Mouse (Mus musculus): ENCODE results near the gene Hspd1. TPM values are rescaled to one million over a fixed set of nuclear protein-coding genes. Genes with fewer than 3 reads are reported as not detected.
A peak's percentile ranks its signal among the peaks of the same experiment; 100 is the strongest.

The Hspd1 gene
- total RNA-seq, 2 experiments from 2014 or later, result 160 to 171 TPM

DNA sequence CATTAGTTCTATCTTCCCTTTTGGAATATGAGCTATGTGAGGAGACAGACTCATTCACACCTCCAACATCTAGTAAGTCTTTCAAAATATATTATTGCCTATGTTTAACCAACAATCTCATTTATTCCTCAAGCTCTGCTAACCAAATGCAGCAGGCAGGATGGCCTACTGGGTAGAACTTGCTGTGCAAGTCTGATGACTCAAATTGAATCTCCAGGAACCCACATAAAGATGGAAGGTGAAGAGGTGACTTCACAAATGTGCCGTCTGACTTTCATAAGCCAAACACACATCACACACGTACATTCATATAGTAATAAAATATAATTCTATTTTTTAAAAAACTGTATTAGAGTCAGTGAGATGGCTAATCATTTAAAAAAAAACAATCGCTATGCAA, 36.4 kb downstream of the Hspd1 start:
- intact Hi-C loops (cut with DNase I), result loop anchor here (1.0 to 5.0 kb wide), 2 partner anchors 25 to 36 kb away; partner anchors contain the start of genes Hspd1 and Hspe1
- DNase-seq (ENCODE audit: low spot score in 2 of 2), result no peak

DNA sequence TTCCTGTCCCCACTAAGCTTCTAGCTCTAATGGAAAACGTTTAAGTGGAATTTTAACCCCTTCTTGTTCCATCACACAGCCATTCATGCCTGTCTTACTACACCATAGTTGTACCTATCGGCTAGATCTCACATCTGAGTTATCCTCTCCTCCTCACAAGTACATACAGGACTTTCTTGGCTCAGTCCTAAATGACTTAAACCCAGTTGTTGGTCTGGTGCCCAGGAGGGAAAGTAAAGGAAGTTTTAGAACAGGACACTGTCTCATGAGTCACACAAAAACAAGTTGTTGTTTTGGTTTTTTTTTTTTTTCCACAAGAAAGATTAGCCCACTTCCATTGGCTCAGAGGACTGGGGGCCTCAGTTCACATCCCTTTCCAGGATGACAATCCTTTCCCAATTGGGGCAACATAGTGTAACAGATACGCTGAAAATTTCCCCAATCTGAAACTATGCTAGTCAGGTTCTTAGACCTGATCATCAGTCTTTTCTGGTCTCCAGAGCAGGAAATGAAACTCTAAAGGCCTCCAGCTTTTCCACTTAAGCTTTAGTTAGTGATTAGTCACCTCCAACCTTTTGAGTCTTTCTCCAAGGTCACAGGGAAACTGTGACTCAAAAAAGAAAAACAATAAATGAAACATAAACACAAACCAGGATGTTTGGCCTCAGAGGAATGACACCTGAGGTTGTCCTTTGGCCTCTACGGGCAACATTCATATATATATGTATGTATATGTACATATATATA, 39.0 kb downstream of the Hspd1 start:
- intact Hi-C loops (cut with DNase I), result no loop called here
- DNase-seq (ENCODE audit: low spot score in 2 of 2), result no peak

DNA sequence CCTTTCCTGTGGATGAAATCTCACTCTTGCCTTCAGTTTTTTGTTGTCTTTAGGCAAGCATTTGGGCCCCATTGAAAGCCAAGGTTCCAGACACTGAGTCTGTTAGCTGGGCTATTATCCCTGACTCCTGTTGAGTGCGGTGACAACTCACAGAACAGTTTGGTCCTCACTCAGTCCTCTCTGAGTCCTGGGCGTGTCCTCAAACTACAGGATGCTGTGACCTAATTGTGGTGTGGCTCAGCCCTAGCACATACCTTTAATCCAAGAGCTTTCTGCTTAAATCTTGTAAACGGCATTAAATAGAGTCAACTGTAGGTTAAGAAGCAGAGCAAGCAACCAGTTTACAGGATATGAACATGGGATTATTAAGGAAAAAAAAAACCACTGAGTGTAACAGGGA, 44.9 kb downstream of the Hspd1 start:
- intact Hi-C loops (cut with DNase I), result no loop called here
- no peak for DNase-seq (ENCODE audit: low spot score in 2 of 2)

DNA sequence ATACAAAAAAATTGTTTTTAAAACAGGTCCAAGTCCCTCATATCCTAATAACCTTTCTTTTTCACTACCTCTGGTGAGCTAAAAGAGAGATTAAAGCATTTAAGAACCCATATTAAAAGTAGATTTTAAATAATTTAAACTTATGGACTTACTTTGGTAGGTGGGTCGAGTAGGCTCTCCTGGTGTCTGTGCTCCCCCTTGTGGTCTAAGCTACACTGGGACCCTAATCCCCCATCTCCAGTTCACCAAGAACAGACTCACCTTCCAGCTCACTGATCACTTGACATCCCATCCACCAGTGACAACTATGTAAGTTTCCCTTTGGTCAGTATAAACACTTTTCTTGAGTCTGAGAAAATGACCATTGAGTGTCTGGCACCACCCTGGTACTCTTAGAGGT, 45.8 kb downstream of the Hspd1 start:
- intact Hi-C loops (cut with DNase I), result no loop called here
- no peak for DNase-seq (ENCODE audit: low spot score in 2 of 2)

DNA sequence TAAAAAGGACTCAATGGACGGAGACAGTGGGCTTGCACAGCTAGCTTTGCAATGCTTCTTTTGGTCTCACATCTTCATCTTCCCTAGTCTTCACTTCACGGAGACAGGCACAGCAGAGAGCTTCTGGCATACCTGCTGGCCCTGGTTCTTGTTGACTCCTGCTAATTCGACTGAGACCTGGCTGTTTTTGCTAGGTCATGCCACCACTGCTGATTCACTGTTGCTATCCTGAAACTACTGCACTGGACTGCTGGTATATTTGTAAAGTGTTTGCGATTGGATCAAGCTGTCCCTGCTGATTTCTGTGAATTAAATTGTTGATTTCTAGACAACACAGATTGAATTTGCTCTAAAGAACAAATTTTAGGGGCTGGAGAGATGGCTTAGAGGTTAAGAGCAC, 46.4 kb downstream of the Hspd1 start:
- no peak for DNase-seq (ENCODE audit: low spot score in 2 of 2)
- intact Hi-C loops (cut with DNase I), result no loop called here

DNA sequence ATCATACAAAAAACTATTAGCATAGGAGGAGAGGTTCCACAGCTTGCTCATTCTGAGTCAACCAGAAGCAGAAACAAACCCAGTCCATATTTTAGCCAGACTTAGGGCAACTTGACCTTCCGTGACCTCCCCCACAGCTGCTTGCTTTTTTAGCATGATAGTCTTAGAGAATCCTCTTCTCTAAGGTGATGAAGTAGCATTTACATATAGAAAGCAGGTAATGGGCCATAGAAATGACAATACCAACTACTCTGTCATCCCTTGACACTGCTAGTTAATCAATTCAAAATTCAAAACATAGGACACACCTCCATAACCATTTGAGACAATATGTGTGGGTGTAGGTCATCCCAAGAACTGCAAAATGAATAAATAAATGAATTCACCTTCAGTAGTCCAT, 48.1 kb downstream of the Hspd1 start:
- DNase-seq (ENCODE audit: low spot score in 2 of 2), result no peak
- intact Hi-C loops (cut with DNase I), result no loop called here

DNA sequence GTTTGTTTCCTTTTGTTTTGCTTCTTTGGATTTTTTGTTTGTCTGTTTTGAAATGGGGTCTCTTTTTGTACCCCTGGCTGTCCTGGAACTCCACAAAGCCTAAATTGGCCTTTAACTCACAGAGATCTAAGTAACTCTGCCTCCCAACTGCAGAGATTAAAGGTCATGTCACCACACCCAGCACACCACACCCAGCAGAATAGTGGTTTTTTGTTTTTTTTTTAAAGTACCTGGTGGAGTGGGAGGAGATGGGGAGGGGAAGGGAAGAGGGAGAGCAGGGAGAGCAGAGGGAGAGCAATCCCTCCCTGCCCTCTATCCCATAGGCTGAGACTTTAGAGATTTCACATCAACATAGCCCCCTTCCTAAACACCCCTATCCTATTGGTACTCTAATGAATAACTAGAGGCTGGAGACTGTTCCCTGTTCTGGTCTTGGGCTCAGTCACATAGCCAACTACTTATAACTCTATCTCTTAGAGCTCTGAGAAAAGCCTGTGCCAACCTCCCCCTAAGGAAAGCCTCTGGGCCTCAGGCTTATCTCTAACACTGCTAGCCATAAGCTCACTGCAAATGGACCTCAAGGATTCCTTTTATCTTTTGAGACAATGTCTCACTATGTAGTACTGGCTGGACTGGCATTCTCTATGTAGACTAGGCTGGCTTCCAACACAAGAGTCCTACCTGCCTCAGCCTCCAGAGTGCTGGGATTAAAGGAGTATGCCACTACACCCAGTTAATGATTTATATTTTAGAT, 56.8 kb downstream of the Hspd1 start:
- intact Hi-C loops (cut with DNase I), result no loop called here
- no peak for DNase-seq (ENCODE audit: low spot score in 2 of 2)

DNA sequence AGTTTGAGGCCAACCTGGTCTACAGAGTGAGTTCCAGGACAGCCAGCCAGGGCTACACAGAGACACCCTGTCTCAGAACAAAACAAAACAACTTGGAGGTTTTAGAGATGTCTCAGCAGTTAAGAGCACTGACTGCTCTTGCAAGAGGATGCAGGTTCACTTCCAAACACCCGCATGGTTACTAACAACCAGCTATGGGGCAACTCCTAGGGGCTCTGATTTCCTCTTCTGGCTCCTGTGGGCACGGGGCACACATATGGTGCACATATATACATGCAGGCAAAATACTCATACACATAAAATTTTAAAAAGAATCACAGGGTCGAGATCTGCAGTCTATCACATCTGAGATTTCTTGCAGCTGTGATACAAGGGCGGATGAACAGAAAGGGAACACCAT, 58.6 kb downstream of the Hspd1 start:
- intact Hi-C loops (cut with DNase I), result no loop called here
- DNase-seq (ENCODE audit: low spot score in 2 of 2), result no peak

DNA sequence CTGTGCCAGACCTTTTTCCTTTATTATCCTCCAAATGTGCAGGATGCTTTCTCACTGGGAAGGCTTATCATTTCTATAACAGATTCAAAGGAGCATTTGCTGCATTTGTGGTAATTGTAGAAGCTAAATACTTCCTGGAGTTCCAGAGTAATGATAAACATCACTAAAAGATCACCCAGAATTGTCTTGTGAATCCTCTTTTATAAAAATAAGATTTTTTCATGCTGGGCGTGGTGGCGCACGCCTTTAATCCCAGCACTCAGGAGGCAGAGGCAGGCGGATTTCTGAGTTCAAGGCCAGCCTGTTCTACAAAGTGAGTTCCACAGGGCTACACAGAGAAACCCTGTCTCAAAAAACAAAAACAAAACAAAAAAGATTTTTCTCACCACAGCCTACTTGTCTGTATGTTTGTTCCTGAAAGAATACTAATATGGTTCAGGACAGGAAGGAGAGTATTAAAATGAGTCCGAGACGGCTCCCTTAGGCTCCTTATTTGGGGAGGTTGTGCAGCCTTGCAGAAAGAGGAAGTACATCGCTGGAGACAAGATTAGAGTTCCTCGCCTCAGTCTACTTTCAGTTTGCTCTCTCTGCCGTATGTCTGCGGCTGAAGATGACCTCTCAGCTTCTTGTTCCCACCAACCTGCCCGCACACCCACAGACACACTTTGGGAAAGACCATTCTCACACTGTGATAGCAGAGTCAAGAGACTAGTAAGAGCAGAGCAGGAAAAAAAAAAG, 59.4 kb downstream of the Hspd1 start:
- DNase-seq (ENCODE audit: low spot score in 2 of 2), result peak in 1 of 2 experiments; percentile 14
- intact Hi-C loops (cut with DNase I), result no loop called here

DNA sequence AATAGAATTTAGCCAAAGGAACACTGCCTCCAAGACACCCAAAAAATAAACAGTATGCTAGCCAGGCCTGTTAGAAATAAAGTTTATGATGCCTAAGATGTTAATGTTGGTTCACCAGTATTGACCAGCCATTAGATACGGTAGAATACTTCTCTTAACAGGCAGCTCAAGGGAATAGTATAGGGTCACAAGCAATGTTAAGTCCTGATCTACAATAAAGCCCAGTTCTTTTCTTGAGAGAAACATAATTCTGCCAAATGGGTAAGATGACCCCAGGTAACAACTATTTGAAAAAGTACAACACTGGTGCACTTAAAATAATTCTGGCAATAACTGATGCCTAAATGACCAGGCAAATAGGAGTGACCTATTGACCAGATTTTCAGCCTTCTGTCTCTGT, 60.1 kb downstream of the Hspd1 start:
- intact Hi-C loops (cut with DNase I), result no loop called here
- DNase-seq (ENCODE audit: low spot score in 2 of 2), result no peak

Other genes starting within 250 kb of the Hspd1 start
- gene Ankrd44, start 161.9 kb downstream of the Hspd1 start, total RNA-seq (2021), result 10 to 100 TPM; 22.1 to 22.2 TPM
- 100 to 1,000 TPM; 150 to 160 TPM for gene Sf3b1, start 60.8 kb downstream of the Hspd1 start, total RNA-seq (2021)
- 10 to 100 TPM; 29.2 to 35.4 TPM for gene Coq10b, start 35.5 kb downstream of the Hspd1 start, total RNA-seq (2021)
- 10 to 100 TPM; 89.7 to 93.5 TPM for gene Hspe1, start 111 bp downstream of the Hspd1 start, total RNA-seq (2021)
- gene Mob4, start 43.0 kb upstream of the Hspd1 start, total RNA-seq (2021), result 10 to 100 TPM; 56.7 to 59.2 TPM
- 10 to 100 TPM; 20.6 to 21.7 TPM for gene Rftn2, start 138.5 kb upstream of the Hspd1 start, total RNA-seq (2021)
- gene Mars2, start 148.9 kb upstream of the Hspd1 start, total RNA-seq (2021), result 10 to 100 TPM in 1 of 2 experiments, 1 to 10 TPM in 1; 9.7 to 10.5 TPM

Data from left cerebral cortex, postnatal 25 days (tissue).